Mouse (Mus musculus) C2C12 (cell line): ENCODE measurements around the gene Chd8.

ENCODE experiments used
- CTCF ChIP-seq: IDR thresholded peaks from one replicate; pipeline ENCODE4 v1.5.1; 2011; ENCODE audit not compliant: control insufficient read depth, insufficient read depth, insufficient read length
- MYOD1 ChIP-seq: IDR thresholded peaks from one replicate; pipeline ENCODE4 v1.6.1; 2011; ENCODE audit warnings: low read depth; ENCODE audit not compliant: control insufficient read depth, insufficient read length
- USF1 ChIP-seq: IDR thresholded peaks from one replicate; pipeline ENCODE4 v1.6.1; 2011; ENCODE audit warnings: low read depth, mild to moderate bottlenecking, control low read depth, moderate library complexity

GRCm38 (mm10) chr14:52199412-52199811, 58.2 kb downstream of the Chd8 start:
- no peak for TF ChIP-seq CTCF
- no peak for TF ChIP-seq USF1
- no peak for TF ChIP-seq MYOD1
